ENCODE assay signal across 8 mouse cellular contexts in genomic region chr1:63181019-63181418, GRCm38 (mm10). TPM values are rescaled to one million over a fixed set of nuclear protein-coding genes. Genes with fewer than 3 reads are reported as not detected.
DNase-seq lines count a peak whose midpoint lies in the region; ATAC-seq lines count a peak whose summit lies in the region.

No protein-coding gene starts in this region.

- peaks cover 11% of the 10 kb centered on the region for H3K4me1 ChIP-seq in intestine, embryonic 14.5 days (replicated peaks; ENCODE audit: control insufficient read depth, insufficient read depth, low read length)

- no peak overlapping the region for H3K4me3 ChIP-seq in intestine, embryonic 14.5 days (ENCODE audit: low read depth, low read length)

- 4% methylated on average over 3 of the region's 3 CpGs for WGBS in intestine, embryonic 14.5 days

- peaks cover 29% of the 10 kb centered on the region for H3K36me3 ChIP-seq in intestine, embryonic 14.5 days (ENCODE audit: control insufficient read depth, insufficient read depth, low read length)

- no peaks in the 10 kb centered on the region for H3K9me3 ChIP-seq in intestine, embryonic 14.5 days (ENCODE audit: control insufficient read depth, low read length)

- peak; percentile 91 to 97 for DNase-seq in adrenal gland, adult (ENCODE audit: inconsistent age in 2 of 2, low spot score in 1 of 2)
- DNase-seq in embryo, embryonic 10.5 days (ENCODE audit: low spot score) = peak; percentile 99
- DNase-seq in gastrocnemius, postnatal 14 days = peak; percentile 90
- peak; percentile 95 for DNase-seq in intestine, embryonic 14.5 days (ENCODE audit: low spot score)
- DNase-seq in left cerebral cortex, postnatal 10 days (ENCODE audit: extremely low spot score in 1 of 2, low spot score in 2 of 2) = peak; percentile 88 to 92
- peak; percentile 97 for DNase-seq in mesoderm, embryonic 11.5 days (ENCODE audit: low read depth, low spot score)
- peak; percentile 76 for DNase-seq in right cerebral cortex, postnatal 25 days
- DNase-seq in urinary bladder, postnatal 36 days (ENCODE audit: low spot score in 2 of 2) = peak; percentile 87 to 90

- no peak overlapping the region for H3K9ac ChIP-seq in intestine, embryonic 14.5 days (ENCODE audit: low read length)

- no peak overlapping the region for H3K27ac ChIP-seq in intestine, embryonic 14.5 days (ENCODE audit: low read depth)

- no peaks in the 10 kb centered on the region for H3K27me3 ChIP-seq in intestine, embryonic 14.5 days (replicated peaks; ENCODE audit: control insufficient read depth, insufficient read depth, low read length)

- ATAC-seq in intestine, embryonic 14.5 days (replicated peaks; ENCODE audit: low FRiP score, low TSS enrichment, low read depth) = peak; percentile 78

- H3K4me2 ChIP-seq in intestine, embryonic 14.5 days (ENCODE audit: low read length) = no peak overlapping the region

- intact Hi-C loops in gastrocnemius, postnatal 14 days (cut with DNase I; ENCODE audit: low total_unique reads) = loop anchor here (10.0 kb wide), 1 partner anchor 74 kb away; no protein-coding TSS in a partner anchor
- intact Hi-C loops in left cerebral cortex, postnatal 10 days (cut with DNase I) = loop anchor here (5.0 to 10.0 kb wide), 3 partner anchors 71 to 274 kb away; partner anchors contain the start of gene Zdbf2

RNA-seq across cellular contexts. Expression of gene Ndufs1, which starts 4.4 kb away (rescaled TPM):
- 100 to 1,000 TPM; 328 to 405 TPM for total RNA-seq in gastrocnemius, postnatal 14 days (2021)
- polyA plus RNA-seq in intestine, embryonic 14.5 days (2014; fragmentation: Nextera tagmentation; extraction: Ambion mirVana) = 140 and 146 TPM in 2 replicates
- 100 to 1,000 TPM; 143 TPM for total RNA-seq in left cerebral cortex, postnatal 10 days (2021)

RNA-seq across cellular contexts. Expression of gene Eef1b2, which starts 4.4 kb away (rescaled TPM):
- total RNA-seq in gastrocnemius, postnatal 14 days (2021) = 100 to 1,000 TPM; 386 to 417 TPM
- polyA plus RNA-seq in intestine, embryonic 14.5 days (2014; fragmentation: Nextera tagmentation; extraction: Ambion mirVana) = 798 and 813 TPM in 2 replicates
- 100 to 1,000 TPM; 488 to 516 TPM for total RNA-seq in left cerebral cortex, postnatal 10 days (2021)

RNA-seq across cellular contexts. Expression of gene Gpr1, which starts 33.3 kb away (rescaled TPM):
- total RNA-seq in gastrocnemius, postnatal 14 days (2021) = under 1 TPM; 0.53 to 0.69 TPM
- 0.09 TPM in 1 of 2 replicates, not detected in the other for polyA plus RNA-seq in intestine, embryonic 14.5 days (2014; fragmentation: Nextera tagmentation; extraction: Ambion mirVana)
- total RNA-seq in left cerebral cortex, postnatal 10 days (2021) = under 1 TPM; 0.34 to 0.94 TPM
